Mouse (Mus musculus) adrenal gland, postnatal 25 days (tissue): ENCODE measurements around the gene Nrd1. TPM values are rescaled to one million over a fixed set of nuclear protein-coding genes. Genes with fewer than 3 reads are reported as not detected.

Experiments used
- DNase-seq: peaks from one replicate; pipeline ENCODE4 v3.0.0; 2021; ENCODE audit warnings: mixed read lengths
- long read RNA-seq: library from polyadenylated mRNA; stranded (forward); transcript quantifications from one replicate; pipeline ENCODE4 v2.0.0, GENCODE M21; 2021
- total RNA-seq: library from RNA; stranded (reverse); gene quantifications from 2 replicates; pipeline ENCODE4 v1.2.3, GENCODE M21; 2021

The Nrd1 gene
- 119 and 126 TPM in 2 replicates for total RNA-seq
- long read RNA-seq, full-length matches to known transcripts: 40 of 61 reads
- long read RNA-seq, partial matches to known transcripts: 13 of 61 reads
- long read RNA-seq, other reads (novel, unspliced or antisense): 8 of 61 reads

DNA sequence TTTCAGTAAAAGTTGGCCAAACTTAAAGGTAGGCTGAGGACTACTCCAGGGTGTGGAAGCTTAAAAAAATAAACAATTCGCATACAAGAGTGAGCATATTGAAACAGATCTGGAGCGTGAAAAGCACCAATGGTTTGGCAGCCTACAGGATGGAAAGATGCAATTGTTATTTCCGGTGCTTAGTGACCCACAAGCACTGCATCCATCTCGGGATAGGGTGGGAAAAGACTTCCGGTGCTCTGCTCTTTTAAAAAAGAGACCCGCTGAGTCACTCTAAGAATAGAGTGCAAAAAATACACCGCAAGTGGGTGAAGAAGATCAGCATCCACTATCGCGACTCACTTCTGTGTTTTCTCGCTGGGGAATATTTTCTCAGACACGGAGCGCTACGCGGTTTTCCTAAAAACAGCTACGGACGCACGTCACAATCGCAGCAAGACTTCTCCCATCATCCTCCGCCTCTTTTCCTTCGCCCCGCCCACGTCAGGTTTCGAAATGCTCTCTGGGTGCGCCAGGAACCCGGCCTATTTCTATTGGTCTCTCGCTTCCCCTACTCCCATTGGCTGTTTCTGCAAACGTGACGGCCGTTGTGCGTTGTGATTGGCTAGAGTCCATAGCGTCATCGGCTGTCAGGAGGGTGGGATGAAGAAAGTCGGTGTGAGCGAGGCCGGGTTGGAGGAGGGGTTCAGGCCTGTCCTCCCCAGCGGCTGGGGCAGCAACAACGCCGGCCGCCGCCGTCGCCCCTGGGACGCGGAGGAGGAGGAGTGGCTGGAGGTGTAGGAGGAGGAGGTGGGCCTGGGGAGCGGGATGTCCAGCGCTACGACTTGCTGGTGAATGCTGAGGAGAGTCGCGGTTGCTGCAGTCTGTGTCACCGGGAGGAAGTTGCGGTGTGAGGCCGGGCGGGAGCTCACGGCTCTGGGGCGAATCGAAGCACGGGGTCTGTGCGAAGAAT lies at the start of gene Nrd1:
Gene Nrd1 (plus strand): TSS at position 657 of the 952 bp plus-strand sequence.
- peak; percentile 96 for DNase-seq

DNA sequence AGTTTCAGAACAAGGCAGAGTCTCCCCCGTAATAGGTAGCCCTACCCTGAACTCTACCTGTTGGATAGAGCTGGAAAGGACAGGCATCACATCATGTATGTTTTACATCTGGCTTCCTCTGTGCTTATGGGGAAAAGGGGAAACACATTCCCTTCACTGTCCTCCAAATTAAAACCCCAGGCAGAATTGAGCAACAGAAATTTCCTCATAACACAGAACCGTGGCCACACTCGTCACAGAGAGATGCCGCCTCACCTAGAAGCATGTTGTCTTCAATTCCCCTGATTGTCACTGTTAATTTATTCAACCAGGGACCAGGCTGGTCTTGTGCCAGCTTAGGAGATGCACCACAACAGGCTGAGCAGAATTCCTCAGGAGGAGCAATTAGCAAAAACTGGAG lies 48.8 kb upstream of the Nrd1 start:
- DNase-seq: no peak

DNA sequence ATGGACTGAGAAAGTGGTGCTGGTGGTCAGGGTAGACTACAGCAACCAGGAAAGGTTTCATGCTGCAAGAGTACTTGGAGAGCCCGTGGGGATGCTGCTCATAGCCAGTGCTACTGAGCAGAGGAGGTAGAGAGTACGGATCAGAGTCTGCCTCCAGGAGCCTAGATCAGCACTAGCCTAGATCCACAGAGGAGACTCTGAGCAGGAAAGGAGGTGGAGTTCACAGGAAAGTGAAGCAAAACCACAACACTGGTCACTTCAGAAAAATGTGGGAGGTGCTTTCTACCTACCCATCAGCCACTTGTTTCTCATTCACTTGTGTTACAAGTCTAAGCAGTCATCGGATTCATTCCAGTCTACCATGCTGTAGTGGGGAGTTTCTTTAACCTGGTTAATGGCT lies 40.8 kb upstream of the Nrd1 start:
- DNase-seq: no peak

DNA sequence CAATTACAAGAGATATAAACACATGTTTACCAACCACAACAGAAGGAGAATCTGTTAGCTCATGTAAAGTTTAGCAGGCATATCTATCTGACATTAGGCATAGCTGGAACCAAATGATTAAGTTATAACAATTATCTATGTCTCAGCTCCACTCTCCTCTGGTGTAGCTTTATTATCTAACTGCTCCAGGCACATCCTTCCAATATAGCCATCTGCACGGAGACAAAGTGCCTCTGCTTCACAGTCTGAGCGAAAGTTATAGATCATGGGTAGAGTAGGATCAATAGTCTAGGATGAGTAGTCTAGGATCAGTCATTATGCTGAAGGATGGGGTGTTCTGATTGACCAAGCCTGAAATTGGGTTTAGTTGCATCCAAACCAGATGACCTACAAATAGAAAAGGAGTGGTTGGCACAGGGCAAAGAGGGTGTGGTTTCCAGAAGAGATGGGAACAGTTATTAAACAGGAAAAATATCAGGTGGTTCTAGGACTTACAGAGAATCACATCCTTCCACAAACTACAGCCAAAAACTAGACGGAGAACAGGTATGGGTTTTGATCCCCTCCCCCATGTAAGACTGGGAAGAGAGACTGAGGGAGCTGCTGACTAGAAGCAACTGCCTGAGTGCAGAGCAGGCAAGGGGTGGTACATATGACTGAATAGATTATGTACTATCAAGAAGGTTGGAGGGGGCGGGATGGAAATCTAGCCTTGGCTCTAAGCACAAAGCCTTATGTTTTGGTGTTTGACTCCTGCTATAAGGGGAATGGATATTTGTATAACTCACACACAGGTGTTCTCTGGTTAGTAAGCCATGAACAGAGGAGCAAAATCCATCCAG lies 39.6 kb upstream of the Nrd1 start:
- no peak for DNase-seq

DNA sequence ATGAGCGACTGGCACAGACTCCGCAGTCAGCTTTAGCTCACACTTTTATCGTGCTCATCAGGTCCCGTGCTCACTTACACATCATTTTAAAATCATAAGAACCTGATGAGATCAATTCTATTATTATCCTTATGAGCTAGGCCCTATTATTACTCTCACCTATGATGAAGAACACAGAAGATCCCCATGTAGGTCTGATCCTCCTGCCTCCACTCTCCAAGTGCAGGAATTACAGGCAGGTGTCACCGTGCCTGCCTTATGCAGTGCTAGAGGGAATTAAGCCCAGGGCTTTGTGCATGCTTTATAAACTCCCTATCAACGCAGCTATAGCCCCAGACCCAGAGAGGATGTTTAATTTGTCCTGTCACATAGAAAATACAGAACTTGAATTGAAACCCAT lies 37.4 kb upstream of the Nrd1 start:
- DNase-seq: no peak

DNA sequence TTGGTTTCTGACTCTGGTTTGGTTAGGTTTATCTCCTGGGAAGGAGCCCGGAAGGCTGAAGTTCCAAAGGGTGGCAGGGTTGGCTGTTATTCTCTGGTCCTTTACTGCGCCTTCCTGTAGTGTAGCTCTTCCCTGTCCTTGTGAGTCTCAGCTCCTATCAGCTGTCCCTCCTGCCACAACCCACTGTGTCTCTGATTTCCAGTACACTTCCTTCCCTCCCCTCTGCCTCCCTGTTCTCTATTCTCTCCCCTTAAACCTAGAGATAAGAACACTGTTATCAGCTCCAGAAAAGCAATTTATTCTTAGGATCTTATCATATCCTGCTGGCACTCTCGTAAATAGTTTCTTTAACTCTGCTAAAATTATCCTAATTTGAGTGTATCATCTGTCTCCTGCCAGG lies 30.9 kb upstream of the Nrd1 start:
- no peak for DNase-seq

DNA sequence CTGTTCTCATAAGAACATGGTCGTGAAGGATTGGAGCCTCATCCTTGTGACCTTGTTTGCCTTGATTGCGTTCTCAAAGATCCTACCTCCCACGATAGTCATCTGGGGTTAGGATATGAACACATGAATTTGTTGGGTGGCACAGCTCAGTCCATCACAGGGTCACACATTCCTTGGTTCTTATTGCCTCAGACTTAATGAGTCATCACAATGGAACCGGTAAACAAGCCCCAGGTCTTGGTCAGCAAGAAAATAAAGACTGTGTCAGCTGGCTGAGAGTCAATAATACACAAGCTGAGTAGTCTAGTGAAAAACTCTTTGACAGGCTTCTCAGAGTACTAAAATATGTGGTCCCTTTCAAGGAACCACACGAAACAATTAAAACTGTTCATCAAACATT lies 29.4 kb upstream of the Nrd1 start:
- DNase-seq: no peak

DNA sequence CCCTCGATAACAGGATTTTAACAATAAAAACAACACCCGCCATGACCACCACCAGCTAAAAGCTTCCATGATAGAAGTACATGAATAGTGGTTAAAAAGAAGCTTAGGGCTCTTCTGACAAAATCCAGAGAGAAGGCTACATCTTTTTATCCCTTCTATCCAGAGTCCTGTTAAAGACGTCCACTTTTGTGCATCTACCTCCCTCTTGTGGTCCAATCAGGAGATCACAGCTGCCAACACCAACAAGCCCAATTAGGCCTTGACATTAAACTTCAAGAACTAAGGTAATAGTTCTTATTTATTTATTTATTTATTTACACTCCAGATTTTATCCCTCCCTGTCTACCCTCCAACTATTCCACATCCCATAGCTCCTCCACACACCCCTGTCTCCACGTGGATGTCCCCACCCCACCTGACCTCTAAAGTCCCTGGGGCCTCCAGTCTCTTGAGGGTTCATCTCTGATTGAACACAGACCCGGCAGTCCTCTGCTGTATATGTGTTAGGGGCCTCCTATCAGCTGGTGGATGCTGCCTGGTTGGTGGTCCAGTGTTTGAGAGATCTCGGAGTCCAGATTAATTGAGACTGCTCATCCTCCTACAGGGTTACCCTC lies 23.9 kb upstream of the Nrd1 start:
- DNase-seq: peak; percentile 24

DNA sequence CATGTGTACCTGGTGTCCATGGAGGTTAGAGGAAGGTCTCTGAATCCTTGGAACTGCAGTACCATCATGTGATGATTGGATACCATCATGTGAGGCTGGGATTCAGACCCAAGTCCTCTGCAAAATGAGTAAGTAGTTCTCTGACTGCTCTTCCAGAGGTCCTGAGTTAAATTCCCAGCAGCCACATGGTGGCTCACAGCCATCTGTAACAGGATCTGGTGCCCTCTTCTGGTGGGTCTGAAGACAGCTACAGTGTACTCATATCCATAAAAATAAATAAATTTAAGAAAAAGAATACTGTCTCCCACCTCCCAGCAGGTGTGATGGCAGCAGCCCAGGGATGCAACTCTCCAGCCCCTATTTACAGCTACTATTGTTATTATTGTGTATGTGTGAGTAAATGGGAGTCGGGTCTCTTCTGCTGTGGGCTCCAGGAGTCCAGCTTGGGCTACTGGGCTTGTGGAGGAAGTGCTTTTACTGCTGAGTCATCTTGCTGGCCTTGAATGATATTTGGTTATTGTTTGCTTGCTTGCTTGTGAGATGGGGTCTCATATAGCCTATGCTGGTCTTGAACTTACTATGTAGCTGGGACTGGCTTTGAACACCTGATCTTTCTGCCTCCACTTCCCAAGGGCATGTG lies 13.5 kb upstream of the Nrd1 start:
- DNase-seq: no peak

DNA sequence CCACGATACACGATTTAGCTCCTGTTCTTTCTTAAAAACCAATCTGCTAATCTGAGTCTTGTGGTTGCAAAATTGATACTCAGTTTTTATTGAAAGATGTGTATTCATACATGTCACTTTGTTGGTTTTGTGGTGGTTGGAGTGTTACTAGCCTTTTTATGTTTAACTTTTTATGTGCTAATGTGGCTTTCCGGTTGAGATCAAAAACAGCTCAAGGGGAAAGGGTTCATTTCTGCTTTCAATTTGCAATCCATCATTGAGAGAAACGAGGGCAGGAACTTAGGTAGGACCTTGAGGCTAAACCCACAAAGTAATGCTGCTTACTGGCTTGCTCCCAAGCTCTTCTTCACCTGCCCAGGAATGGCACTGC lies 13.0 kb upstream of the Nrd1 start:
- no peak for DNase-seq

DNA sequence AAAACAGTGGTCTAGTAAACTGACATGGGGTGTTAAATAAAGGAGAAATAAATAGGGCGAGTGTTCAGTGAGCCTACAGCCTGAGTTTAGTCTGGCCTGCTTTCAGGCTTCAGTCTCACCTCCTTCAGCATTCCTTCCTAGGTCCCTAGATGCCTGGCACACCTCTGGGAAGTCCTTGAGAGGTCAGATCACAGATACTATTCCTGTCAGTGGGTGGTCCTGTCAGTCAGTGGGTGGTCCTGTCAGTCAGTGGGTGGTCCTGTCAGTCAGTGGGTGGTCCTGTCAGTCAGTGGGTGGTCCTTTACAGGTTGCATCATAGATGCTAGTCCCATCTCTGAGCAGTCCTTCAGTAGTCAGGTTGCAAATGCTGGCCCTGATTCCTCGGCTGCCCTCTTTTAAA lies 11.0 kb upstream of the Nrd1 start:
- DNase-seq: no peak

DNA sequence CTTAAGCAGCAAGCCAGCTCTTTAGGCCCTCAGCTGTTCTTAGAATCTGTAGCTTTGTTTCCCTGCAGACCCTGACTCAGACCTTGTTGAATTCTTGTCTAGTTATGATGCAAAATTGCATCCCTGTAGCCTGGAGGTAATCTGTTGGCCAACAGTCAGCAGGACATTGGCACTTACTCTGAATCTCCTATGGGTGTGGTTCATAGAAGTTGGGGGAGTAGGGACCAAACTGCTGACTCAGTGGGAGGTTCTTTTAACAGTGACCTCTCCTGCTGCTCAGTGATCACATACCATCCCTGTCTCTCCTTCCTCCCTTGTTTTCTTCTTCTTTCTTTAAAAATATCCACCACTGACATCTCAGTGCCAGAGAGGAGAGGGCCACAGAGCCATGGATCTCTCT lies 10.4 kb upstream of the Nrd1 start:
- no peak for DNase-seq

DNA sequence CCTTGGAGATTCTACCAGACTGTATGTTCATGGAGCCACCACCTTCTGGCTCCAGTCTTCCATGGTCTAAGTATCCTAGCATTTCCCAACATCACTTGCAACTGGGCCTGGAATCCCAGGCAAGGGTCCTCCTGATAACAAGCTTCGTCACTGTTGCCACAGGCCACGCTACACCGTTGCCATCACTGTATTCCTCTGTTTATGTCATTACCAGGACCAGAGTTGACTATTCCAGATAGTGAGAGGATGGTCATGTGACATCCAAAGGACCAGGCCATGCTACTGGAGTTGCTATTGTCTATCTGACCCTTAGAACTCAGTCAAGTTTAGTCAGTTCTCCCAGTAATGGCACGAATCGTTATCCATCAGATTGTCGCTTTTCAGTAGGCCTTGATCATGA lies 9.9 kb upstream of the Nrd1 start:
- DNase-seq: no peak

DNA sequence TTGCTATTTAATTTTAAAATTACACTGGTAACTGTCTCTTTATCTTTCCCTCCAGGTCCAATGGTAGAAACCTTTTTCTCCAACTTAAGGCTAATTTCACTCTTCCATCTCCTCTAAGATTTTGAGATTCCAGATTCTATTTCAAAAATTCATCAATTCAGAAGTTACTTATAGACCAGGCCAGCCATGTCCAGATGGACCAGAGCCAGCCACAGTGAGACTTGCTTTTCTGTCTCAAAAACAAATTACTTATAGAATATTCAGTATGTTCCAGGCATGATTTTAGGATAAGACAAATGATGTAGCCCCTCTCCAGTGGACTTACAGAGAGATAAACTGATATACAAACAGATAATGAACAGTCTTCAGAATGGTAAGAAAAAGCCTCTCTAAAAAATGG lies 8.6 kb upstream of the Nrd1 start:
- no peak for DNase-seq

DNA sequence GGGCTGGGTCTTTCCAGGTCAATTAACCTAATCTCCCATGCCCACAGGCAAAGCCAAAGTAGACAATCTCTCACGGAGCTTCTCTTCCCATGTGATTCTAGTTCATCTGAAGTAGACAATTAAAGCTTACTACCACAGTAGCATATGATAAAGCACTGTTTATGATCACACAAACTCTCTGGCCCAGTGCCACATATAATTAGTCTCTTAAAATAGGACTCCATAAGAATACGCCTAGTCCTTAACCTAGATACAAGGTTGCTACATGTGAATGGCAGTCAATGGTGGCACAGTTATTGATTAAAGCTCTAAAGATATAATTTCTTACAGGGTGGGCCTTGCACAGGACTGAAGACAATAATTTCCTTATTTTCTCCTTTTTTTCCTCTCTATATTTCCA lies 7.5 kb upstream of the Nrd1 start:
- no peak for DNase-seq

DNA sequence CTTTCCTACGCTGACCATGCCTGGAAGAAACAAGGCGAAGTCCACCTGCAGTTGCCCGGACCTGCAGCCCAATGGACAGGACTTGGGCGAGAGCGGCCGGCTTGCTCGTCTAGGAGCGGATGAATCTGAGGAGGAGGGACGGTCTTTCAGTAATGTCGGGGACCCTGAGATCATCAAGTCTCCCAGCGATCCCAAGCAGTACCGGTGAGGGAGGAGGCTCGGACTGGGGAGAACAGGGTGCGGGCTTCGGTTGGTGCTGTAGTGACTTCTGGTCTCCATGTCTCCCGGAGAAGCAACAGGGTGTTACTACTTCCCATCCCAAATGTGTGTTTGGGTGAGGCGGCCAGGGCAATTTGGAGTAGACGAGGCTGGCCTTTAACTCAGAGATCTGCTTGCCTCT lies 506 bp downstream of the Nrd1 start:
- DNase-seq: no peak

DNA sequence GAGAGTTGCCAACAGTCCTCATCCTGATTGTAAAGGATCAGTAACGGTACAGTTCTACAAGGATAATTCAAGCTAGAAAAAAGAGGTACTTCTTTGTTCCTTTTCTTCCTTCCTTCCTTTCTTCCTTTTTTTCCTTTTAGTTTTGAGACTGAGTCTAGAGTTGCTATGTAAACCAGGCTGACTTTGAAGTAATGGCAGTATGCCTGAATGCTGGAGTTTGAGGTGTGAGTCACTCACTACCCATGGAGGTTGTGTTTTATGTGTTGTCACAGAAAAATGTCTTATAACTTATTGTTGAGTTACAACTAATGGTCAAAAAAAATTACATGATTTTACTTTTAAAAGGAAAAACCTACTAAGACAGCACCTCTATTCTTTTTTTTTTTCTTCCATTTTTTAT lies 7.6 kb downstream of the Nrd1 start:
- DNase-seq: no peak

DNA sequence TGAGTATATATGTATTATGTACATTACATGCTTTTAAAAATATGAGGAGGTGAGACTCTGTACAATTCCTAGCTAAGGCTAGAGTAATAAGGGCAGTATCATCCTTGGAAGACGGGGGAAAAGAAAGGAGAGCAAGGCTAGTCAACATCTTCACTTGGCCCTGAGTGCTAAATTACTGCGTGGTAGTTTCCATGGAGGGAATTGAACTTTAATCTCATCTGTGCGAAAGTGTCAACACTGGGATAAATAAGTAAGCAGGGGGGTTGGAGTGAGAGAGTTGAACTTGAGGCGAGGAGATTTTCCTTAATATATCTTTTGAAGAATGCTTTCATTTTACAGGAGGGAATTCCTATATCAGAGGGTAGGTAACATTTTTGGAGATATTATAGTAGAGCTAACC lies 13.6 kb downstream of the Nrd1 start:
- DNase-seq: no peak

DNA sequence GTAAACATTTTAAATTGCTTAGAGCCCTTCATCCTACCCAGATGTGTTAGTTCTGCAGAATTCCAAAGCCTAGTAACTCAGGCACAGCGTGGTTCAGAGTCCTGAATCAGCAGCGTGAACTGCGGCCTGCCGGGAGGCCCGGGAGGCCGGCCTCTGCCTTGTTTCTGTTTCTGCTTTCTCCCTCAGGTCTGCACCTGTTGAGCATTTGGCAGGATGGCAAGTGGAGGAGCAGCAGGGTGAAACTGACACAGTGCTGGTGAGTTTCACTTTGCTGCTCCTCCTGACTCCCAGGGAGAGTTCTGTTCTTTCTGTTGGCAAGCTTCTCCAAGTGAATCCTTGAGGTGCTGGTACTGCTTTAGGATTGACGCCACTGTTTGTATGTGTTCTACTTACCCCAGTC lies 17.0 kb downstream of the Nrd1 start:
- no peak for DNase-seq

DNA sequence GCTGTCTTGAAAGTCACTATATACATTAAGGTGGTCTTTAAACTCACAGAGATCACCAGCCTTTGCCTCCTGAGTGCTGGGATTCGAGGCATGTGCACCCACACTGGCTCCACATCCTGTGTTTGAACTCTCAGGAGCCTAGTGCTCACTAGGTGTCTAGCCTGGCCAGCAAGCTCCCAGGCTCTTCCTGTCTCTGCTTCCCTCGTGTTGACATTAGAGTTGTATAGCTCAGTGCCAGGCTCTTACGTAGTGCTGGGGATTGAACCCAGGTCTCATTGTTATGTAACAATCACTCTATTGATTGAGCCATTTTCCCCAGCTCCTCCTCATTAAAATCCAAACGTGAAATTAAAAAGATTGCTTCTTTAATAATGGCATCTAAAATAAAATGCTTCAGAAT lies 18.8 kb downstream of the Nrd1 start:
- no peak for DNase-seq

DNA sequence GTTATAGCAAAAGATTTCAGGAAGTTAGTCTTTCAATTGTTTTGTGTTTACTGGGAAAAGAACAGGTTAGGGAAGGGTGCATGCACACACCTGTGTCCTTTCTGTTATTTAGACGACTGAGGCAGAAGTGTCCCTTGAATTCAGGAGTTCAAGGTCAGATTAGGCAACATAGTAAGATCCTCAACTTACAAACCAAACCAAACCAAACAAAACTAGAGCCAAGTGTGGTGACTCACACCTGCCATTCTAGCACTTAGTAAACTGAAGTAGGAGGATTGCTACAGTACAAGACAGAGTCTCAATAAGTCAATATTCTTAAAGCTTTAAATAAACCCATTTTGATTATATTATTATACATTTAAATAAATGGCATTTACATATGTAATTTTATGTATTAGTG lies 21.5 kb downstream of the Nrd1 start:
- DNase-seq: no peak

DNA sequence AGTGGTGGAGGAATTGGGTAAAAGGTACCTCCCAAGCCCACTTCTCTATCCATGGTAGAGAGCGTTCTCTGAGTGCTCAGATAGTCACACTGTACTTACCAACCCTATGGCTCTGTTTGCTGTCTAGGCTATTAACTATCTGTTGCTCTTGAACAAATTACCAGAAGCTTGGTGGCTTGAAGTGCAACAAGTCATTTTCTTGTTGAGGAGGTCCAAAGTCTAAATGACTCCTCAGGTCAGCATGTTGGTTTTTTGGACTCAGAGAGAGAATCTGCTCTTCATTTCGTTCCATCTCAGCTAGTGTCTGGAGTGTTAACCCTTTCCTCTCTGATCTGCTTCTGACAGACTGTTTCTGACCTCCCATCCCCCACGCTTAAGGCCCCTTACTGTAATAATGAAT lies 24.6 kb downstream of the Nrd1 start:
- DNase-seq: no peak
